Mouse (Mus musculus) MEL-GATA-1-ER (cell line): ENCODE measurements at regions not wholly inside any gene's neighbourhood (a gene's known extent, or its start where the extent isn't known, plus 50 kb on each side); places are given as distances from the start of the nearest gene placed in this dataset.

Experiments
- DNase-seq: peaks from one replicate; pipeline ENCODE4 v3.0.0-alpha.2; 2012; ENCODE audit warnings: low read depth; ENCODE audit errors: extremely low read depth

- peak; percentile 29 for DNase-seq
Observed at GRCm38 (mm10) chrX:85481326-85481725, 92.5 kb upstream of the Tab3 start.

GRCm38 (mm10) chrX:85496943-85497342 is 76.9 kb upstream of the Tab3 start:
- no peak for DNase-seq
